Mouse (Mus musculus): ENCODE measurements around the gene Tspan5.

GRCm38 (mm10) chr3:138893520-138893919 lies 151.5 kb downstream of the Tspan5 start:
- no peak for TF ChIP-seq CHD2 (IDR thresholded peaks at IDR 0.05; ENCODE audit: low read depth, low read length)
- TF ChIP-seq MAFK (IDR thresholded peaks at IDR 0.05; ENCODE audit: insufficient read depth, low read depth, low read length): no peak
